Mouse (Mus musculus) inflammation-experienced regulatory T-cells (primary cell): ENCODE data around the gene Lypd6. TPM values are rescaled to one million over a fixed set of nuclear protein-coding genes. Genes with fewer than 3 reads are reported as not detected.

ENCODE experiments used
- polyA plus RNA-seq, 2 experiments: library from polyadenylated mRNA; unstranded; fragments of 100-300 nt; shearing (Covaris generic); gene quantifications; one replicate each; pipeline ENCODE4 v1.2.1; 2017

Gene Lypd6
- polyA plus RNA-seq, result not detected

DNA sequence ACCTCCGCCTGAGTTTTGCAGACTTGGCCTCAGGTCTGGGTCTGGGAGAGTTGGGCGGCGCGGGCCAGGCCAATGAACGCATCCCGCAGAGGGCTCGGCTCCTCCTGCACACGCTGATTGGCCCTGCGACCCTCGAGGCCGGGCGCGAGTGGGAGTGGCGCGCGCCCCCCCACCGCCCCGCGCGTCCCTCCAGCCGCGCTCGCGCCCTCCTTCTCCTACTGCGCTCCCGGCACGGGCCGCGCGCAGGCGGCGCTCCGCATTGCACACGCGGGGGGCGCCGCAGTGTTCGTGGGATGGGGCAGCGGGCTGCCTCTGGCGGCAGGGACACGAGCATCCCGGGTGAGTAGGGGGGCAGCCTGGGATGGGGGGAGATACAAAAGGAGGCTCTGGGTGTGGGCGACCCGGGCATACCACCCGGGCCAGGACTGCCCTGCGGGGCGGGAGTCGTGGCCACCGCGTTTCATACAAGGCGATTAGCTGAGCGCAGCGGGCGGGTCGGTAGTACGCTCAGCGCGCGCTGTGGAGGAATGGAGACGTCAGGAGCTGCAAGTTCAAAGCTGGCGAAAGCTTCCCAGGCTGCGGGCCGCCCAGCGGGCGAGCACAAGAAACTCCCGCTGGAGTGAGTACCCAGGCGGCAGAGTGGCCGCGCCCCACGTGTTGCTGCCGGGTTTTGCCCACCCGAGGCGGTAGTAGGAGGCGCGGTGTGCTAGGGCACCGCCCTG lies at the start of gene Lypd6:
Gene Lypd6, plus strand, starts transcription at position 184 of the 722 bp plus-strand sequence.

Other genes starting within 250 kb of the Lypd6 start
- gene Mmadhc, start 230.4 kb downstream of the Lypd6 start, polyA plus RNA-seq, result 10 to 100 TPM; 72.2 to 75.7 TPM